Mouse (Mus musculus): ENCODE measurements around the gene Izumo2.
"Not testable (repeated sequence)": the region's sequence is repeated elsewhere in the genome, so short reads cannot be mapped to it uniquely, and the experiment has no call there.

The Izumo2 gene

GRCm38 (mm10) chr7:44701921-44702320 is 6.6 kb upstream of the Izumo2 start:
- peak; percentile 37 to 50 for DNase-seq

DNA sequence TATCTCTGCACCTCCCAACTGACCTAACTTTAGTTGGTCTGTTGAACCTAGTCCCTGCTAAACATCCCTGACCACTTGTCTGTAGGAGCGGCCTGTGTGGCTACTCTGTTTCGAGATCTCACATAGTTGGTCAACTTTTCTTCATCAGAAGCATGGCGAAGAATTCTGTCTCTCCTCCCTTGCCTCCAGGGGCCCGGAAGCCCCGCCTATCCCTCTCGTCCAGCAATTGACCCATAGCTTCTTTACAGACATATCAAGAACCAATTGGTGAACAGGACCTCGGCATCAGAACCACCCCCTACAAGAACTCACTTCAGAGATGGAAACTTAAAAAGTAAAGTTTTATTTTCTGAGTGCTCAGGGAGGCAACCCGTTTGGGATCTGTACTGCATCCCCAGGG is 5.6 kb upstream of the Izumo2 start:
- DNase-seq, result no peak

DNA sequence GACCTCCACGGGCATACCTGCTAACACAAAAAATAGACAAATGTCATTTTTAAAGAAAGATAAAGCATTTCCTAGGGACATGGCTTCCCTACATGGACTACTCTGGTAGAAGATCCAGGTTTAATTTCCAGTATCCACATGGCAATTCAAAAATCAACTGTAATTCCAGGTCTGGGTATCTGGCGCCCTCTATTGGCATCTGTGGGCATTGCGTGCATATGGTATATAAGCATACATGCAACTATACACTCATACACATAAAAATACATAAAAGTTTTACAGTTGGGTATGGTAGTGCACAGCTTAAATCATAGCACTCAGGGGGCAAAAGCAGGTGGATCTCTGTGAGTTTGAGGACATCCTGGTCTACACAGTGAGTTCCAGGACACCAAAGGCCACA is 4.2 kb upstream of the Izumo2 start:
- peak in 1 of 2 experiments; percentile 59 for DNase-seq

GRCm38 (mm10) chr7:44705086-44705485 is 3.5 kb upstream of the Izumo2 start:
- DNase-seq, result no peak

GRCm38 (mm10) chr7:44706322-44706721 is 2.2 kb upstream of the Izumo2 start:
- no peak for DNase-seq

- DNase-seq, result no peak
Observed at GRCm38 (mm10) chr7:44707169-44707675, 1.3 kb upstream of the Izumo2 start.

- not testable (repeated sequence) for DNase-seq
Observed at GRCm38 (mm10) chr7:44708093-44708492, 449 bp upstream of the Izumo2 start.

DNA sequence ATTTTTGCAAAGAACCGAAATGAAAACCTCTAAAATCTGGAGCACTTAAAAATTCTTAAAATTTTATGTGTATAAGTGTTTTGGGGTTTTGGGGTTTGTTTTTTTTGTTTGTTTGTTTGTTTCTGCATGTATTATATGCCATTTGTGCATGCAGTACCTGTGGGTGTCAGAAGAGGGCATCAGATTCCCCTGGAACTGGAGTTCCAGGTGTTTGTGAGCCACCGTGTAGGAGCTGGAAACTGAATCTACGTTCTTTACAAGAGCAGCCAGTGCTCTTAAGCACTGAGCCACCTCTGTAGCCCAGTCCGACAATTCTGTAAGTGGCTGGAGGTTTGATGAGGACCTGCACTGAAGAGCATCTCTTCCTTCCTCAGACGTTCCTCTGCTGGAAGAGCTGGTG is 1.3 kb downstream of the Izumo2 start:
- DNase-seq, result no peak

DNA sequence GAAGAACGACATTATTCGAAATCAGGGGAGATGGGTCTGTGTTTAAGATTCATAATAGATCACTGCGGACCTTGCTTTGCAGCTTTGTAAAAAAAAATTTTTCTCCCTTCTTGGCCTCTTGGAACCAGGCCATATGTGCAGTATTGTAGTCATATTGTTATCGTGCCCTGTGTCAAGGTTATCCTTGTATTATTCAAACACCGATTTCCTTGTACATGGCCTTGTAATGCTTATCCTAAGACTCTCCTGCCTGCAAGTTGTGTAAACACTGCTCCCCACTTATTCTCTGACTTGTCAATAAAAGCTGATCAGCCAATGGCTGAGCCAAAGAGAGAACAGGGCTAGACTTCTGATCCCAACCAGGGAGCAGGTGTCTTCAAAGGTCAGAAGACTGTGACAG is 13.5 kb downstream of the Izumo2 start:
- DNase-seq, result no peak

DNA sequence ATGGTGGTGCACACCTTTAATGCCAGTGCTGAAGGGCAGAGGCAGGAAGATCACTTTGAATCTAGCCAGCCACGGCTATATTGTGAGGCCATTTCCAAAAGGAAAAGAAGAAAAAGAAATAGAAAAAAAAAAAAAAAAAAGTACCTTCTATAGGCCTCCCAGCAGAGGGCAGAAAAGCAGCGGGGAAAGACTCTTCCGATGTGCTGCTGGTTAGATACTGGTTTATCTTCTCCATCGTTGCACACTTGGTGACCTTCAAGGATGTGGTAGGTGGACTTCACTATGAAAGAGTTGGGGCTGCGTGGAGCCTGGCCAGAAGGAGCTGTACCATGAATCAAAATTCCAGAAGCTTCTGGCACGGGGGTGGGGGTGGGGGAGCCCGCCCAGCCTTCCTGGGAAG is 15.8 kb downstream of the Izumo2 start:
- DNase-seq, result no peak

- DNase-seq, result no peak
Observed at GRCm38 (mm10) chr7:44726343-44726742, 17.8 kb downstream of the Izumo2 start.

DNA sequence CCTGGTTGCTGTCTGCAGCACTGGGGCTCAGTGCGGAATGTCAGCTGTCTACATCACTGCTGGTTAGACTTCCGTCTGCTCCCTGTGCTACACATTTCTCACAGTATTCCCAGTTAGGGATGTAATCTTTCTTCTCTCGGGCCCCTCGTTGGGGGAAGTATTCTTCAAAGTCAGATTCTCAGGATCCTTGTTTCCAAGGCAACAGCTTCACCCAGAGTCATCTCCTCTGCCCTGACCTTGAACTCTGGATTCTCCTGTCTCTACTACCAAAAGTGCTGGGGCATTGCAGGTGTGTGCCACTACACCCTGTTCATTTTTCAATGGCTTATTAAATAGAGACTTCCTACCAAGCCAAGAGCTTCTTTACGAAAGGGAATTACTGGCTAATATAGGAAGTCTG is 18.6 kb downstream of the Izumo2 start:
- DNase-seq, result no peak

DNA sequence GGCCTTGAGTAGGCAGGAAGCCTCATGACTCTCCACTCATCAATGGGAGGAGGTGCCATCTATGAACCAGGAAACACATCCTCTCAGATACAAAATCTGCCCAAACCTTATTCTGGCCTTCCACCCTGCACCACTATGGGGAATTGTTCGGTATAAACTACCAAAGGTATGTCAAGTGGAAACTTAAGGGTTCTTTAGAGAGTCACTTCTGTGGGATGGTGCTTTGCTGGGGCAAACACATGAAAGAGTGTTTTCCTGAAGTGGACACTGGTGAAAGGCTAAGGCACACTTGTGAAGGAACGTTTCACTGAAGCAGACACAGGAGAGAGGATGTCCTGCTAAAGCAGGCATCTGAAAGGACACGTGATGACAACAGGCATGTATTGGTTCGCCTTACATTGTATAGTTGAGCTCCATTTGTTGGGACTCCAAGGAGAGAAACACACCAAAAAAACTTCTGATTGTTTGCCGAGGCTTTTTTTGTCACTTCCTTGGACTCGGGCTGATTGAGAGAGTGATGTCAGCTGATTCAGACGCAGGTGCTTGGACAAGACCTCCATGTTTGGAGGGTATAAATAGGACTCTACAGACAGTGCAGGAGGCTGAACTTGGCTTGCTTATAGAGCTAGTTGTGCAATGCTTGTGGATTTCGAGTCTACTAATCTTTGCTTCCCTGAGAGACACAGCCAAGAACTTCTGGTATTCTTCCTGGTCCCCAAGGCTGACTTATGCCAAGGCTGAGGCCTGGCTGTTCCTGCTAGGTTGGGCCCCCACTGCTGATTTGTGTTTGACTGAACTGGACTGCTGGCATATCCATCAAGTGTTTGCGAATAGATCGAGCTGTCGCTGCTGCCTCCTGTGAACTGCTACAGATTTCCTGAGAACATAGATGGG is 19.8 kb downstream of the Izumo2 start:
- no peak for DNase-seq

- DNase-seq, result no peak
Observed at GRCm38 (mm10) chr7:44733723-44734122, 25.2 kb downstream of the Izumo2 start.

DNA sequence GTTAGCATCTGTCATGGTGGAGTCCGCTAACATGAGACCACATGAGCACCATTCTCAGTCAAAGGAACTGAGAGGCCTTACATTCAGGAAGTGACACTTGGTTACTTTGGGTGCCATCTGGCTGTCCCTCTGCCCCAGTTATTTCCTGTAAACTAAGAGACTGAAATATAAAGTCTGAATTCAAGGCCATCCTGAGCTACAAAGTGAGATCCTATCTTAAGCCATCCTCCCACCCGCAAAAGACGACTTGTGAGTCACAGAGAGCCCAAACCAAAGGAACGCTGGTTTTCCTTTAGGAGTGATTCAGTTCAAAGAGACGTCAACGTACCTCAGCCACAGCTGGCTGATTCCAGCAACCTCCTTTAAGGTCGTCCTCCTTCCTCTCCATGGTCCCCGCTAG is 32.8 kb downstream of the Izumo2 start:
- no peak for DNase-seq

DNA sequence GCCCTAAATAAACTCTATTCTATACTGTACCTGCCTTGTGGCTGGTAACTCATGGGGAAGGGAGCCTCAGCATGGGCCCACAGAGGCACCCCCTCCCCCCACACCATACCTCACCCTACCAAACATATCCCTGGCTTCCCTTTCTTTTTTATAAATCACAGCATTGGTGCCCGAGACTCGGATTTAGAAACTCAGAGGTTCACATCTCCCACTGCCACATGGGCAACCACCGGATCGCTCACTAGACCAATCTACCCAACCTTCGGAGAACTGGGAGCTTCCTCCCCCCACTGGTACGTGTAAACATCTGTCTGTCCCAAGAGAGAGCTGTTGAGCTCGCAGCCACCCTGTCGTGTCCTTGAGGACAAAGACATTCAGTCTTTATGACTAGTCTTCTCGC is 35.7 kb downstream of the Izumo2 start:
- DNase-seq, result no peak

GRCm38 (mm10) chr7:44745076-44745475 is 36.5 kb downstream of the Izumo2 start:
- peak; percentile 84 to 86 for DNase-seq

GRCm38 (mm10) chr7:44747115-44747514 is 38.6 kb downstream of the Izumo2 start:
- no peak for DNase-seq

GRCm38 (mm10) chr7:44748101-44749044 is 39.8 kb downstream of the Izumo2 start, which contains the start of gene Vrk3:
Gene Vrk3, plus strand, starts transcription at chr7:44748413.
- peak; percentile 95 to 97 for DNase-seq

DNA sequence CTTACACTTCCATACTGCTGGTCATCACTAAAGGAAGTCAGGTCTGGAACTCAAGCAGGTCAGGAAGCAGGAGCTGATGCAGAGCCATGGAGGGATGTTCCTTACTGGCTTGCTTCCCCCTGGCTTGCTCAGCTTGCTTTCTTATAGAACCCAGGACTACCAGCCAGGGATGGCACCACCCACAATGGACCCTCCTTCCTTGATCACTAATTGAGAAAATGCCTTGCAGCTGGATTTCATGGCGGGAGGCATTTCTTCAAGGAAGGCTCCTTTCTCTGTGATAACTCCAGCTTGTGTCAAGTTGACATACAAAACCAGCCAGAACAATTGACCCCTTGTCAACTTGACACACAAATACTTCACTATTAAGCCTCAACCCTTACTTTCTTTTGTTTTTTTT is 42.4 kb downstream of the Izumo2 start, which contains the start of gene Zfp473:
Gene Zfp473 (minus strand): TSS at position 101 of the 400 bp plus-strand sequence.
- not testable (repeated sequence) for DNase-seq

GRCm38 (mm10) chr7:44757164-44757563 is 48.6 kb downstream of the Izumo2 start:
- DNase-seq, result no peak

DNA sequence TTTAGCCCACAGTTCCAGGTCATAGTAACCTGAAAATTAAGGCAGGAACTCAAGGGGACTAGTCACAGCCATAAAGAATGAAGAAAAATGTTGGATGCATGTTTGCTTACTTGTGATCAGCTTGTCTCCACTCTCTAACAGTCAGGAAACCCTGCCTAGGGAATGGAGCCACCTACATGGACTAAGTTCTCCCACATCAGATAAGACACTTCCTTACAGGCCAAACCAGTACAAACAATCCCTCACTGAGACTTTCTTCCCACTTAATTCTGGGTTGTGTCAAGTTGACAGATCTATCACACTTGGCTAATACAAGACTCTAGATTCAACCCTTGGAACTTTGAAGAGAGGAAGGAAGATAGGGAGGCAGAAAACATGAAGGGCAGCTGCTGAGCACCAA is 51.8 kb downstream of the Izumo2 start:
- DNase-seq, result no peak

DNA sequence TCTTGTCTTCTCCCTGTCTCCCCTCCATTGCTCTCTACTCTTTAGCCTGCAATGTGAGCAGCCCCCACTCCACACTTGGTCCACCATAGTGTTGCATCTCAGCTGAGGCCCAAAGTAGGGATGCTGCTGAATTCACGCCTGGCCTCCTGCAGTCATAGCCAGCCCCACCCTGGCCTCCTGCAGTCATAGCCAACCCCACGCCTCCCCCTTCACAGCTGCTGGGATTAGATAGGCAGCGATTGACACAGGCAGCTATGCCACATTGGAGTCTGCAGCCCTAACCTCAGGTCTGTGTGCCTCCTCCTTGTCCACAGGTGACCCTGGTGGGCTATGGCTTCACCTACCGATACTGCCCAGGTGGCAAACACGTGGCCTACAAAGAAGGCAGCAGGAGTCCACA is 59.6 kb downstream of the Izumo2 start:
- DNase-seq, result no peak

Data from lung, postnatal 4 days (tissue).